Mouse (Mus musculus) liver, adult 2 months (tissue): ENCODE measurements at regions not wholly inside any gene's neighbourhood (a gene's known extent, or its start where the extent isn't known, plus 50 kb on each side); places are given as distances from the start of the nearest gene placed in this dataset.
A peak's percentile ranks its signal among the peaks of the same experiment; 100 is the strongest.

Experiments
- DNase-seq: peaks from one replicate; pipeline ENCODE4 v3.0.0-alpha.2; 2011; ENCODE audit warnings: low read depth, low spot score; ENCODE audit errors: extremely low read depth
- H3K27ac ChIP-seq: fragments of 200-500 bp; replicated peaks from 2 replicates; pipeline ENCODE4 v1.5.1; 2012; ENCODE audit warnings: low read depth, mild to moderate bottlenecking, control low read depth, inconsistent platforms, low read length; ENCODE audit not compliant: insufficient read depth
- H3K27me3 ChIP-seq: fragments of 200-500 bp; 2 replicates; pipeline ENCODE4 v1.6.1; 2012; ENCODE audit warnings: mild to moderate bottlenecking, moderate library complexity, low read length, inconsistent platforms; ENCODE audit not compliant: control insufficient read depth, insufficient read depth
- H3K36me3 ChIP-seq: fragments of 200-500 bp; 2 replicates; pipeline ENCODE4 v1.6.1; 2012; ENCODE audit warnings: low read length, inconsistent platforms; ENCODE audit not compliant: control insufficient read depth, insufficient read depth
- H3K4me1 ChIP-seq: fragments of 200-500 bp; 2 replicates; pipeline ENCODE4 v1.6.1; 2011; ENCODE audit warnings: low read length; ENCODE audit not compliant: control insufficient read depth, insufficient read depth
- H3K4me3 ChIP-seq: fragments of 200-500 bp; 2 replicates; pipeline ENCODE4 v1.5.1; 2011; ENCODE audit warnings: low read depth, mild to moderate bottlenecking, control low read depth, low read length, moderate library complexity; ENCODE audit not compliant: insufficient read depth
- H3K79me2 ChIP-seq: fragments of 200-500 bp; 2 replicates; pipeline ENCODE4 v1.6.1; 2012; ENCODE audit warnings: inconsistent platforms, mild to moderate bottlenecking, low read length, moderate library complexity; ENCODE audit not compliant: control insufficient read depth, insufficient read depth
- H3K9ac ChIP-seq: fragments of 200-500 bp; 2 replicates; pipeline ENCODE4 v1.6.1; 2012; ENCODE audit warnings: low read depth, mild to moderate bottlenecking, control low read depth, inconsistent platforms, low read length
- CTCF ChIP-seq: fragments of 200-500 bp; IDR thresholded peaks from 2 replicates; pipeline ENCODE4 v1.5.1; 2011; ENCODE audit warnings: low read depth, low read length, control low read depth
- POLR2A ChIP-seq: fragments of 200-500 bp; IDR thresholded peaks from 2 replicates; pipeline ENCODE4 v1.6.1; 2011; ENCODE audit warnings: low read length, control low read depth; ENCODE audit not compliant: insufficient read depth; ENCODE audit errors: extremely low read depth
- WGBS: fragments of 180-500 bp; shearing (Covaris S2); methylation state at CpG from one replicate; pipeline ENCODE4 v1.1.7; 2018; 5-methylcytosine and 5-hydroxymethylcytosine counted together

- Histone ChIP-seq H3K27ac (peak overlapping the region; percentile 75), H3K4me1 (peaks cover 36% of the 10 kb centered on the region), H3K4me3 (no peak overlapping the region), H3K79me2 (no peaks in the 10 kb centered on the region), H3K27me3 (no peaks in the 10 kb centered on the region), H3K9ac (no peak overlapping the region), H3K36me3 (no peaks in the 10 kb centered on the region)
- peak; percentile 85 for DNase-seq
- no peak for TF ChIP-seq CTCF
- WGBS, result 48% methylated on average over 5 of the region's 5 CpGs
Measured at GRCm38 (mm10) chr3:101519551-101519950, 84.9 kb downstream of the Atp1a1 start.

GRCm38 (mm10) chr3:101518810-101519209 lies 85.7 kb downstream of the Atp1a1 start:
- WGBS, result 26% methylated on average over 6 of the region's 6 CpGs
- Histone ChIP-seq H3K4me1 (peaks cover 40% of the 10 kb centered on the region), H3K79me2 (no peaks in the 10 kb centered on the region), H3K27ac (peak overlapping the region; percentile 75), H3K36me3 (no peaks in the 10 kb centered on the region), H3K4me3 (no peak overlapping the region), H3K27me3 (no peaks in the 10 kb centered on the region), H3K9ac (0 out of 2 replicates have a peak overlapping the region, but pooled peaks have one; percentile 5)
- no peak for TF ChIP-seq POLR2A
- no peak for TF ChIP-seq CTCF
- DNase-seq, result no peak

- DNase-seq, result peak; percentile 93
- Histone ChIP-seq H3K4me3 (no peak overlapping the region), H3K9ac (peak overlapping the region; percentile 42), H3K79me2 (no peaks in the 10 kb centered on the region), H3K27me3 (no peaks in the 10 kb centered on the region), H3K4me1 (peaks cover 45% of the 10 kb centered on the region), H3K27ac (peak overlapping the region; percentile 92), H3K36me3 (no peaks in the 10 kb centered on the region)
- TF ChIP-seq POLR2A, result no peak
- TF ChIP-seq CTCF, result no peak
- WGBS, result 23% methylated on average over 6 of the region's 6 CpGs
Measured at GRCm38 (mm10) chr3:101517547-101517946, 86.9 kb downstream of the Atp1a1 start.

GRCm38 (mm10) chr3:101516781-101517499 lies 87.5 kb downstream of the Atp1a1 start:
- Histone ChIP-seq H3K4me3 (no peak overlapping the region), H3K27me3 (no peaks in the 10 kb centered on the region), H3K79me2 (no peaks in the 10 kb centered on the region), H3K27ac (peak overlapping the region; percentile 92), H3K9ac (peak overlapping the region; percentile 81), H3K36me3 (no peaks in the 10 kb centered on the region), H3K4me1 (peaks cover 45% of the 10 kb centered on the region)
- 25% methylated on average over 15 of the region's 15 CpGs for WGBS
- TF ChIP-seq POLR2A, result no peak
- no peak for TF ChIP-seq CTCF
- peak; percentile 98 for DNase-seq

GRCm38 (mm10) chr3:101515566-101515965 lies 88.9 kb downstream of the Atp1a1 start:
- peak; percentile 56 for DNase-seq
- H3K4me3 ChIP-seq, result no peak overlapping the region

More at GRCm38 (mm10) chr3:101515566-101515965, 88.9 kb downstream of the Atp1a1 start:
- TF ChIP-seq POLR2A, result no peak
- TF ChIP-seq CTCF, result no peak
- Histone ChIP-seq H3K27me3 (no peaks in the 10 kb centered on the region), H3K4me1 (peaks cover 46% of the 10 kb centered on the region), H3K27ac (peak overlapping the region; percentile 92), H3K36me3 (no peaks in the 10 kb centered on the region), H3K79me2 (no peaks in the 10 kb centered on the region), H3K9ac (peak overlapping the region; percentile 12; the same call in 1 of the 2 replicates)
- 77% methylated on average over 7 of the region's 7 CpGs for WGBS
